Mouse (Mus musculus): Measurements from ENCODE around the gene Nsun5. TPM values are rescaled to one million over a fixed set of nuclear protein-coding genes. Genes with fewer than 3 reads are reported as not detected.

The Nsun5 gene
- polyA plus RNA-seq, 1 experiment, result 33.6 TPM

- no peak overlapping the region for H3K4me3 ChIP-seq (ENCODE audit: insufficient read depth, low read length)
- H3K27ac ChIP-seq (ENCODE audit: insufficient read depth, low read length), result no peak overlapping the region
- TF ChIP-seq POLR2A (IDR thresholded peaks at IDR 0.05; ENCODE audit: extremely low read depth, insufficient read depth, low read length), result no peak
- no peak for TF ChIP-seq CTCF (IDR thresholded peaks at IDR 0.05; ENCODE audit: extremely low read depth, insufficient read depth, low read length)
- no peaks in the 10 kb centered on the region for H3K4me1 ChIP-seq (ENCODE audit: control insufficient read depth, insufficient read depth, low read length)
Measured at GRCm38 (mm10) chr5:135383771-135384170, 14.0 kb downstream of the Nsun5 start.

DNA sequence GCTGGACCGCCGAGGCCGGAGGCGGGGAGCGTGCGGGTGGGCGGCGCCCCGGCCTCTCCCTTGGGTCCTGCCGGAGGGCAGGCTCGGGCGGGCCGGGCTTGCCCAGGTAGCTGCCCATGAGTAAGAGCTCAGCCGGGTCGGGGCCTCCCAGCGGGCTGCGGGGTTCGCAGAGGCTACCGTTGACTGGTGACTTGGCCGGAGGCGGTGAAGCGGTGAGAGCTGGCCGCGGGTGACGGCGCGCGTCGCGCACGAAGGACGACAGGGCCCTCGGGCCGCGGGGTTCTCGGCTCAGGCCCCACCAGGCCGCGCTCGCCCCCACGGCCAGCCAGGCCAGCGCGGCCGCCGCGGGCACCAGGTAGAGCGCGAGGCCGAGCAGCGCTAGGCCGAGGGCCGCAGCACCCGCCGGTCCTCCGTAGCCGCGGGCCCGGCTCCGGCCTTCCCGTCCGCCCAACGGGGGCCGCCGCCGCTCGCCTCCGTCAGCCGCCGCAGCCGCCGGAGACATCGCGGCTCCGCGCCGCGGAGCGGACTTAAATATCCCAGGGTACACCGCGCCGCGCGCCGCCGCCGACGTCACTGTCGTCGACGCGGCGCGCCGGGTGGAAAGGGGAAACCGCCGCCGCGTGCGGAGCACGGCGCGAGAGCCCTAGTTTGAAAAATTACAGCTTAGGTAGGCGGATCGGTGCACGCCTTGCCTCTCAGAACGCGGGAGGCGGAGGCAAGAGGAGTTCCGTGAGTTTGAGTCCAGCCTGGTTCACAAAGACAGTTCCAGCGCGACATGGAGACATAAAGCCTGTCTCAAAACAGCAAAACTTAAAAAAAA is 24.5 kb downstream of the Nsun5 start, which contains the start of gene Pom121:
Gene Pom121 (minus strand): TSS at position 543 of the 820 bp plus-strand sequence.
- Histone ChIP-seq H3K4me3 (ENCODE audit: insufficient read depth, low read length) (peak within 1 kb of the TSS; percentile 51), H3K4me1 (ENCODE audit: control insufficient read depth, insufficient read depth, low read length) (no peaks in the 10 kb centered on the region; the same call in 1 of the 2 replicates), H3K27ac (ENCODE audit: insufficient read depth, low read length) (peak within 1 kb of the TSS; percentile 73; the same call in 1 of the 2 replicates)
- peak; percentile 22; the same call in 1 of the 2 replicates for TF ChIP-seq POLR2A (IDR thresholded peaks at IDR 0.05; ENCODE audit: extremely low read depth, insufficient read depth, low read length)
- TF ChIP-seq CTCF (IDR thresholded peaks at IDR 0.05; ENCODE audit: extremely low read depth, insufficient read depth, low read length), result no peak

GRCm38 (mm10) chr5:135395826-135396225 is 26.1 kb downstream of the Nsun5 start:
- TF ChIP-seq POLR2A (IDR thresholded peaks at IDR 0.05; ENCODE audit: extremely low read depth, insufficient read depth, low read length) (no peak), CTCF (IDR thresholded peaks at IDR 0.05; ENCODE audit: extremely low read depth, insufficient read depth, low read length) (peak; percentile 58)
- no peak overlapping the region for H3K27ac ChIP-seq (ENCODE audit: insufficient read depth, low read length)
- no peaks in the 10 kb centered on the region; the same call in 1 of the 2 replicates for H3K4me1 ChIP-seq (ENCODE audit: control insufficient read depth, insufficient read depth, low read length)
- no peak overlapping the region for H3K4me3 ChIP-seq (ENCODE audit: insufficient read depth, low read length)

DNA sequence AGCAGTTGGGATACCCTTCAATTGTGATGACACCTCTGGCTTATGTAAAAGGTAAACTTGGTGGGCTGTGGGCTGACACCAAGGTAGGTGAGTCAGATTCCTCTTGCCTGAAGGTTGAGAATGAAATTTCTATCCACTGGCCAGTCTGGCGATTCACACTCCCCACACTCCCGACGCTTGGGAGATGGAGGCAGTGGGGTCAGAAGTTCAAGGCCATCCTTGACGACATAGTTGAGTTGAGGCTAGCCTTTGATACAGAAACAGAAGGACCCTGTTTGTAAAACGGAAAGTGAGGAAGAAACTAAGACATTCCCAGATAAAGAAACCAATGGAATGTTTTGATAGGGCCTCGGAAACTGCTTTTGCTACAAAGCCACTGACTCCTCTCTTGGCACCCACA is 29.6 kb downstream of the Nsun5 start:
- Histone ChIP-seq H3K4me3 (ENCODE audit: insufficient read depth, low read length) (no peak overlapping the region), H3K27ac (ENCODE audit: insufficient read depth, low read length) (no peak overlapping the region), H3K4me1 (ENCODE audit: control insufficient read depth, insufficient read depth, low read length) (no peaks in the 10 kb centered on the region)
- TF ChIP-seq CTCF (IDR thresholded peaks at IDR 0.05; ENCODE audit: extremely low read depth, insufficient read depth, low read length), result no peak
- TF ChIP-seq POLR2A (IDR thresholded peaks at IDR 0.05; ENCODE audit: extremely low read depth, insufficient read depth, low read length), result no peak

DNA sequence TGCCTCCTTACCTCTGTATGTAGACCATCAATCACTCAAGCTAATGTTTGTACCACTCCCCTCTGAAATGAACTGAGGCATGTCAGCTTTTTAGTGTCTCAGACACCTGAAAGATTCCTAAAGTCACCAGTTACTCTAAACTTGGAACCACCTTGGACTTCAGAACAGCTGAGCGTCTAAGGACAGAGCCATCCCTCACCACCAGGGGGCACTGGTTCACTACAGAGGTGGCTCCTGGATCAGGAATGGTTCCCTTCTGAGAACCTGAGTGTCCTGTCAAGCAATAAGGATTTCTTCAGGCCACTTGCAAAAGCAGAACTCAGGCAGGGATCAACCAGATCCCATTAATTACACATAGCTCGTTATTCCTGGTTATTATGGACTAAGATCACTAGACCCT is 30.5 kb downstream of the Nsun5 start:
- no peak overlapping the region for H3K27ac ChIP-seq (ENCODE audit: insufficient read depth, low read length)
- no peak overlapping the region for H3K4me3 ChIP-seq (ENCODE audit: insufficient read depth, low read length)
- no peaks in the 10 kb centered on the region for H3K4me1 ChIP-seq (ENCODE audit: control insufficient read depth, insufficient read depth, low read length)
- TF ChIP-seq POLR2A (IDR thresholded peaks at IDR 0.05; ENCODE audit: extremely low read depth, insufficient read depth, low read length), result no peak
- TF ChIP-seq CTCF (IDR thresholded peaks at IDR 0.05; ENCODE audit: extremely low read depth, insufficient read depth, low read length), result peak; percentile 93

DNA sequence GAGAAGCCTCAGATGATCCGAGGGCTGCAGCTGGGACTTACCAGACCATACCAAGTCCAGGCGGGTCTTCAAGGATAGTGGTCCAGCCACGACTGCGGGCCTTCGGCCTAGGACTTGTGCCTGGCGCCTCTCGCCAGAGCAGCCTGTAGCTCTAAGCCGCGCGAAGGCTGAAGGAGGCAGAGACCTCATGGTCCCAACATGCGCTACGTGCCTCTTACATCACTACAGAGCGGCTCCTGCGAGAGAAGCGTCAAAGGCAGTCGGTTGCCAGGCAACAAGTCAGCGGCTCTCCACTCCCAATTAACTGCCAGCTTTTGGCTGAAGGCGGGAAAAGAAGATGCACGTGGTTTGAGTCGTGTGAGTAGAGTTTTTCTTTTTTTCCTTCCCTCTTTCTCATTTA is 34.9 kb downstream of the Nsun5 start:
- Histone ChIP-seq H3K4me3 (ENCODE audit: insufficient read depth, low read length) (no peak overlapping the region), H3K27ac (ENCODE audit: insufficient read depth, low read length) (no peak overlapping the region), H3K4me1 (ENCODE audit: control insufficient read depth, insufficient read depth, low read length) (no peaks in the 10 kb centered on the region)
- TF ChIP-seq CTCF (IDR thresholded peaks at IDR 0.05; ENCODE audit: extremely low read depth, insufficient read depth, low read length) (no peak), POLR2A (IDR thresholded peaks at IDR 0.05; ENCODE audit: extremely low read depth, insufficient read depth, low read length) (peak; percentile 41; the same call in 1 of the 2 replicates)

GRCm38 (mm10) chr5:135405437-135405836 is 35.7 kb downstream of the Nsun5 start:
- TF ChIP-seq POLR2A (IDR thresholded peaks at IDR 0.05; ENCODE audit: extremely low read depth, insufficient read depth, low read length) (no peak), CTCF (IDR thresholded peaks at IDR 0.05; ENCODE audit: extremely low read depth, insufficient read depth, low read length) (no peak)
- H3K4me1 ChIP-seq (ENCODE audit: control insufficient read depth, insufficient read depth, low read length), result no peaks in the 10 kb centered on the region

GRCm38 (mm10) chr5:135408114-135408513 is 38.4 kb downstream of the Nsun5 start:
- H3K4me3 ChIP-seq (ENCODE audit: insufficient read depth, low read length), result no peak overlapping the region
- H3K4me1 ChIP-seq (ENCODE audit: control insufficient read depth, insufficient read depth, low read length), result no peaks in the 10 kb centered on the region

More at GRCm38 (mm10) chr5:135405437-135405836, 35.7 kb downstream of the Nsun5 start:
- Histone ChIP-seq H3K4me3 (ENCODE audit: insufficient read depth, low read length) (no peak overlapping the region), H3K27ac (ENCODE audit: insufficient read depth, low read length) (no peak overlapping the region)

GRCm38 (mm10) chr5:135410266-135410665 is 40.5 kb downstream of the Nsun5 start:
- H3K4me3 ChIP-seq (ENCODE audit: insufficient read depth, low read length), result no peak overlapping the region
- H3K27ac ChIP-seq (ENCODE audit: insufficient read depth, low read length), result no peak overlapping the region
- TF ChIP-seq POLR2A (IDR thresholded peaks at IDR 0.05; ENCODE audit: extremely low read depth, insufficient read depth, low read length) (no peak), CTCF (IDR thresholded peaks at IDR 0.05; ENCODE audit: extremely low read depth, insufficient read depth, low read length) (no peak)
- H3K4me1 ChIP-seq (ENCODE audit: control insufficient read depth, insufficient read depth, low read length), result no peaks in the 10 kb centered on the region

More at GRCm38 (mm10) chr5:135408114-135408513, 38.4 kb downstream of the Nsun5 start:
- TF ChIP-seq CTCF (IDR thresholded peaks at IDR 0.05; ENCODE audit: extremely low read depth, insufficient read depth, low read length) (no peak), POLR2A (IDR thresholded peaks at IDR 0.05; ENCODE audit: extremely low read depth, insufficient read depth, low read length) (no peak)
- no peak overlapping the region for H3K27ac ChIP-seq (ENCODE audit: insufficient read depth, low read length)

Other genes starting within 250 kb of the Nsun5 start
- 11.7 and 11.9 TPM in 2 replicates for gene Tbl2, start 220.3 kb upstream of the Nsun5 start, polyA plus RNA-seq (2012; rRNA removed)
- gene Bcl7b, start 201.7 kb upstream of the Nsun5 start, polyA plus RNA-seq (2012; rRNA removed), result 43.7 and 45.3 TPM in 2 replicates
- gene Baz1b, start 182.7 kb upstream of the Nsun5 start, polyA plus RNA-seq (2012; rRNA removed), result 58.4 and 61.7 TPM in 2 replicates
- 5.5 and 6.0 TPM in 2 replicates for gene Fzd9, start 118.7 kb upstream of the Nsun5 start, polyA plus RNA-seq (2012; rRNA removed)
- 0.11 and 0.13 TPM in 2 replicates for gene Fkbp6, start 19.9 kb upstream of the Nsun5 start, polyA plus RNA-seq (2012; rRNA removed)
- not detected in 2 replicates for gene Trim50, start 16.7 kb upstream of the Nsun5 start, polyA plus RNA-seq (2012; rRNA removed)
- 26.6 and 26.9 TPM in 2 replicates for gene Pom121, start 24.6 kb downstream of the Nsun5 start, polyA plus RNA-seq (2012; rRNA removed)
- gene Hip1, start 175.2 kb downstream of the Nsun5 start, polyA plus RNA-seq (2012; rRNA removed), result 29.1 and 30.0 TPM in 2 replicates
- gene Ccl26, start 193.6 kb downstream of the Nsun5 start, polyA plus RNA-seq (2012; rRNA removed), result not detected in 2 replicates
- gene Ccl24, start 203.1 kb downstream of the Nsun5 start, polyA plus RNA-seq (2012; rRNA removed), result 0.54 and 1.1 TPM in 2 replicates